Mouse (Mus musculus): ENCODE measurements around the gene Krtcap2.

Krtcap2 gene

GRCm38 (mm10) chr3:89246261-89247100 is 715 bp downstream of the Krtcap2 start, which contains the start of gene Trim46:
Trim46 (minus strand) TSS chr3:89246309.
- in situ Hi-C loops (cut with MboI, MseI): loop anchor here (5.0 kb wide), 1 partner anchor 36 kb away; the partner anchor contains the start of gene Efna1

- in situ Hi-C loops (cut with MboI, MseI): loop anchor here (5.0 kb wide), 1 partner anchor 35 kb away; the partner anchor contains the start of gene Efna1
Measured at GRCm38 (mm10) chr3:89247466-89247865, 1.7 kb downstream of the Krtcap2 start.

- in situ Hi-C loops (cut with MboI, MseI): no loop called here
Measured at GRCm38 (mm10) chr3:89250435-89251040, 4.8 kb downstream of the Krtcap2 start.

GRCm38 (mm10) chr3:89251365-89251895 is 5.7 kb downstream of the Krtcap2 start:
- in situ Hi-C loops (cut with MboI, MseI): no loop called here

GRCm38 (mm10) chr3:89254994-89255393 is 9.2 kb downstream of the Krtcap2 start:
- in situ Hi-C loops (cut with MboI, MseI): no loop called here

- in situ Hi-C loops (cut with MboI, MseI): no loop called here
Measured at GRCm38 (mm10) chr3:89256177-89256576, 10.4 kb downstream of the Krtcap2 start.

GRCm38 (mm10) chr3:89259076-89259475 is 13.3 kb downstream of the Krtcap2 start, which contains the start of gene Dpm3:
Dpm3 (plus strand) TSS chr3:89259358.
- in situ Hi-C loops (cut with MboI, MseI): no loop called here

GRCm38 (mm10) chr3:89260211-89260610 is 14.4 kb downstream of the Krtcap2 start:
- in situ Hi-C loops (cut with MboI, MseI): no loop called here

GRCm38 (mm10) chr3:89262417-89262816 is 16.7 kb downstream of the Krtcap2 start:
- in situ Hi-C loops (cut with MboI, MseI): no loop called here

- in situ Hi-C loops (cut with MboI, MseI): no loop called here
Measured at GRCm38 (mm10) chr3:89266439-89266893, 20.7 kb downstream of the Krtcap2 start.

- in situ Hi-C loops (cut with MboI, MseI): no loop called here
Measured at GRCm38 (mm10) chr3:89268916-89269315, 23.1 kb downstream of the Krtcap2 start.

- in situ Hi-C loops (cut with MboI, MseI): no loop called here
Measured at GRCm38 (mm10) chr3:89270051-89270755, 24.4 kb downstream of the Krtcap2 start, which contains the start of gene Slc50a1. Slc50a1 (minus strand) TSS chr3:89270570.

- in situ Hi-C loops (cut with MboI, MseI): no loop called here
Measured at GRCm38 (mm10) chr3:89270891-89271290, 25.1 kb downstream of the Krtcap2 start.

GRCm38 (mm10) chr3:89271760-89272159 is 26.0 kb downstream of the Krtcap2 start:
- in situ Hi-C loops (cut with MboI, MseI): no loop called here

- in situ Hi-C loops (cut with MboI, MseI): no loop called here
Measured at GRCm38 (mm10) chr3:89276061-89276460, 30.3 kb downstream of the Krtcap2 start.

- in situ Hi-C loops (cut with MboI, MseI): no loop called here
Measured at GRCm38 (mm10) chr3:89277281-89278021, 31.7 kb downstream of the Krtcap2 start.

- in situ Hi-C loops (cut with MboI, MseI): no loop called here
Measured at GRCm38 (mm10) chr3:89278107-89278506, 32.3 kb downstream of the Krtcap2 start.

- in situ Hi-C loops (cut with MboI, MseI): no loop called here
Measured at GRCm38 (mm10) chr3:89278643-89279042, 32.9 kb downstream of the Krtcap2 start.

- in situ Hi-C loops (cut with MboI, MseI): no loop called here
Measured at GRCm38 (mm10) chr3:89279153-89279890, 33.6 kb downstream of the Krtcap2 start.

GRCm38 (mm10) chr3:89280050-89280605 is 34.4 kb downstream of the Krtcap2 start:
- in situ Hi-C loops (cut with MboI, MseI): loop anchor here (5.0 kb wide), 1 partner anchor 33 kb away; the partner anchor contains the start of genes Krtcap2 and Trim46

Data from regulatory T cell (primary cell).